Mouse (Mus musculus) cerebellum, adult 9-10 months (tissue): ENCODE results near the gene Cbln3.

ENCODE experiments used
- DNase-seq: peaks from one replicate; pipeline ENCODE4 v3.0.0; 2022

Cbln3 gene

DNA sequence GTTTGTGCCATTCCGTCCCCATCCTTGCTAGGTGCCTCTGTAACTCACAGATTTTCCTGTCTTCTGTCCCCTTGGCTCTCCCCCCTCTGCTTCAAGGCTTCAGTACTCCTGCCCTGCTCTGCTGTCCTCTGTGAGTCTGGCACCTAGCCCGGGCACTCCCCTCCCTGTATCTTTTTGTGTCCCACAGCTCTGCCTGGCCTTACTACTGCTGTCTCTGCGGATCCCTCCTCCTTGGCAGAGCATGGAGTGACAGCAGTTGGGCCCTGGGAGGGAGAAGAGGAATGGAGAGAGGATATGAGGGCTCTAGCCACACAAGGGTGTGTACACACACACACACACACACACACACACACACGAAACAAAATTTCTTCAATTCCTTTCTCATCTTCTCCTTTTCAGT, at the start of gene Cbln3:
Gene Cbln3, minus strand, starts transcription at position 227 of the 400 bp plus-strand sequence.
- DNase-seq: peak; percentile 100

DNA sequence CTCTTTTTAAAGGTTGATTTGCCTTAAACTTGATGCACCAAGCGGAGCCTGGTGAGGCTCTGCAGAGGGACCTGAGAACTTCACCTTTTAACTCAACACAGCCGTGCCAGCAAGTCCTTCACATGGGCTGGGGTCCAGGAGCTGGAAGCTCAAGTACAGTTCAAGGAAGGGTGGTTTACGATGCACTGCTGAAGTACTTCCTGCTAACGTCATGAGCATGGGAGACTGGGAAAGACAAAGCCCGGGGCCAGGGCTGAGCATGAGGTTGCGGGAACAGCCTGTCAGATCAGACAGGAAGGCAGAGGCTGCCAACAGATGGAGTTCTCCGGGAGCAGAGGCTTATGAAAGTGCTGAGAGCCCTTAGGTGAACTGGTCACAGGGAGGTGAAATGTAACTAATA, 49.4 kb upstream of the Cbln3 start:
- DNase-seq: no peak

DNA sequence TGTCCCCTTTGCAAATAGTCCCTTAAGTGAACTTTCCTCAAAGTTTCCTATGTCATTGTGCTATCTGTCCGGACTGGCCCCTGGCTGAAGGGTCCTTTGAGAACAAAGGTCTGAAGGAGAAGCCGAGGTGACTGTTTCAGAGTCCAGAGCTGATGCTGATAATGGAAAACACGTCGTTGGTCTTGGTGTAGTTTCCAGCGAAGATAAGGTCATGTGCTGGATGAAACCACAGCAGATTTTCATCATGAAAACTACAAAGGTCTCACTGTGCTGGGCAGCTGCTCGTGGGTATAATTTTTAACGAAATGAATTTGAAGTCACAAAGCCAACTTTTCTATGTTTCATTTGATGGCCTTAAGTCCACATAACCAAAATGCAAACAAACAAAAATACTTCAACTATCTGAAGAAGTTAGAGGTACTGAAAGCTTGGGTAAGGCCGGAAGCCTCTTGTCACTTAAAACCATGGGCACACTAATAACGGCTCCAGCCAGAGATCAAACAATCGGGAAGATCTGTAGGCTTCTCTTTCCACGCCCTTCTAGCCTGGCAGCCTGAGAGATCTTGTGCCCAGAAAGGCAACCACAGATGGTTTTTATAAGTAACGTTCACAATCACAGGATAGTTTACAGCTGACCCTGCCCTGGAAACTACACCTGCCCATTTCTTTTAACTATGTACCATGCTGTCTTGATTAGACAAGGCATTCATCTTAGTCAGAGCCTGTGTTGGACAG, 45.2 kb upstream of the Cbln3 start:
- DNase-seq: no peak

DNA sequence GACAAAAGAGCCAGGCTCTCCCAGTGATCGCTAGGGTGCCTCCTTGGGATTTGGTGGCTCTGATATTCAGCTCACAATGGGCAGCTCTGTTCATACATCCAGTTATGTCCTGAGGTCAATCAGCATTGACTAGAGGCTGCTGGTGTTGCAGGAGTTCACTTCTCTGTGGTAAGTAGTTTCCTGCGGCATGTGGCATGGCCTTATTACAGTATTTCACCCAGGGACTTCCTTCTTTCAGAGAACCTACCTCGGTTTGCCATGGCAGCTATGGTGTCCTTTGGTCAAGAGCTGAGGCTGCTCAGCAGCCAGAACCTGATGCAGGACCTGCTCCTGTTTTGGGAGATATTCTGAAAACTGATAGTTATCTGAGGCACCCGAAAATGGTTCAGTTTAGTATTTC, 42.7 kb upstream of the Cbln3 start:
- DNase-seq: no peak

DNA sequence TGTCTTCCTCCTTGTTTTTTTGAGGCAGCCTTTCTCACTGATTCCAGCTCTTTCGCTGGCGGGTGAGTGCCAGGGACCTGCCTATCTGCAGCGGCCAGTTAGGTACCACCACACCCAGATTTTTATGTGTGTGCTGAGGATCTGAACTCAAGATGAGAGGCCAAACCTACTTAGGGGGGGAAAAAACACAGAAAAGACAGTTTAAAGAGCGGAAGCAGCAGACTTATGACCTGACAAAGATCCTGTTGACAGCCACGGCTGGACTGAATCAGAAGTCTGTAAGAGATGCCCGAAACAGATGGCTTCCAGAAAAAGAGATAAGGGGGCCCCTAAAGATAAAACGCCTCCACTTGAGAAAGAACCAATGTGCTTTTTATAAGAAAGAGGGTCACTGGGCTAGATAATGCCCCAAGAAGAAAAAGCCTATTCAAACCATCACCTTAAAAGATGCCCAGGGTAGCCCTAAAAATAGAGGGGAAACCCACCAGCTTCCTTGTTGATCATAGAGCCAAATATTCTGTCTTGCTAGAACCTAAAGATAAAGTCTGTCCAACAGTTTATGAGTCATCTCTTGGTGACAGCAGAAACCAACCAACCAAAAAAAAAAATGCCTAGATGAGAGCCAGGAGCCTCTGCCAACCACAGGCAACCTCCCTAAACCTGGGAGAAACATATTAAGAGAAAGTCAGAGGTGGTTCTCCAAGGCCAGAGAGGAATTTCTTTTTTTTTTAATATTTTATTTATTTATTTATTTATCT, 38.5 kb upstream of the Cbln3 start:
- DNase-seq: no peak

DNA sequence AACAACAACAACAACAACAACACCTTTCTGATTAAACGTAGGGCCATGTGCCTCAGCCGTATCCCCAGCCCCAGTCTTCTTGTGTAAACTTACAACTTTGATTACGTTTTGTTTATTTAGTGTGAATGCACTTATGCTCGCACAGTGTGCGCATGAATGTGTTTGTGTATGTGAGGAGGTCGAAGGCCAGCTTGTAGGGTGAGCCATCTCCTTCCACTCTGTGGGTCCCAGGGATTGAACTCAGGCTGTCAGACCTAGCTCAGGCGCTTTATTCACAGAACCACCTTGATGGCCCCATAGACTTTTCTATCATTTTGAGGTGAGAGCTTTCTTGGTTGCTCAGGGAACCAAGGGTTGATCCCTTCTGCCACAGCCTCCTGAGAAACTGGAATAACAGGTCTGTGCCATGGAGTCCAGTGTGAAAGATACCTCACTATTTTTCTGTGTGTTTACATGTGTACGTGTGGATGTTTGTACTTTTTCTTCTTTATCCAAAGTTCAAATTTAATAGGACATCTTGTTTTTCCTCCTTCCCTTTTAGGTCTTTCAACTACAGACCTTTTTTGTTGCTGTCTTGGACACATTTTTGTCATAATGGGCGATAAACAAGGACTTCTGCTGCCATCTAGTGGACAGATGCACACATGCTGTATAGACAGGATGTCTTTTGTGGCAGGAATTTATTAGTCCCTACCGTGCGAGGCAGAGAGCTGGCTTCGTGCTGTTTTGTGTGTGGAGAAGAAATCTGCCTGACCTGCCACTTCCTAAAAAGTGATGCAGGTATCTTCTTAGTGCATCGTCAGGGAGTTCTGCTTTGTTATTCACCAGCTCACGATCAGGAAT, 34.3 kb upstream of the Cbln3 start:
- peak; percentile 92 for DNase-seq

DNA sequence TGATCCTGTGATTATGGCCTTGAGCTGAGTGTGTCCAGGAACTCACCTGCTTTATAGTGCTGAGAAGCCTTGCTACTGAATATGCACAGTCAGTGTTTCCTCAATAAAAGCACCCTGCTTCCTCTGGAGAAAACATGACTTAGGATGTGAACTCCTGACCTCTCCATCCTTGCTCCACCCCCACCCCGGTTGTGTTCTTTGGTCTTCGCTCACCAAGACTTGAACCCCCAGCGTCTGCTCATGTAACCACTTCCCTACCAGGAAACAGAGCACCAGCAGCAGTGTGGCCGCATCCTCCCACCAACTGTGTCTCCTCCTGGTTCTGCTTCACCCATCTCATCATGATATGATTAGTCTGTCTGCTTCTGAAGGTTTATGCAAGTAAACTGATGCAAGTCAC, 29.2 kb upstream of the Cbln3 start:
- no peak for DNase-seq

DNA sequence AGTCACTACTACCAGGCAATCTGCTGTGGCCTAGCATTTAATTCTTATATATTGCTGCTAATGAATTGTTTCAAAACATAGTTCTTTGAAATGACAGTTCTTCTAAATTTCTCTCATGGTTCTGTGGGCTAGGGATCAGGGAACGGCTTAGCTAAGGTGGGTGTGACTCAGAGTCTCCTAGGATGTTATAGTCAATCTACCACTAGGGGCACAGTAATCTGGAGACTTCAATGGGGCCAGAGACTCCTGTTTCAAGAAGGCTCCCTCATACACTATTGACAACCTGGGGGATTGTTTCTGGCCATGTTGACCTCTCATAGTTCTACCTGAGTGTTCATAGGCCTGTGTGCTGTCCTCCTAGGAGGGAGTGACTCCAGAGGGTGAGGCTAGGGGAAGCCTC, 21.3 kb upstream of the Cbln3 start:
- no peak for DNase-seq

DNA sequence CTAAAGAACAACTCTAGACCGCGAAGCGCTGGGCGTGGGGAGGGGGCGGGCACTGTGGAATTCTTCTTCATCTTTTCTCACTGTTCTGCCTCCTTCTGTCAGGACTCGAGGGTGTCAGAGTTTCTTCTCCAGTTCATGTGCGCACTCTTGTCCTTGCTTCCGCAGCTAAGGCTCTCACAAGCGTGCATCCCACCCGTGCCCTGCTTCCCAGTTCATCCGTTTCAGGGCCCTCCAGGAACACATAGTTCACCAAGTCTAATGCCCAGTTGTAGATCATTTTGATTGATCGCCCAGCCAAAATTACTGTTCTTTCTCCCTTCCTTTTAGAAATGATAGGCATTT, 16.2 kb upstream of the Cbln3 start:
- no peak for DNase-seq

DNA sequence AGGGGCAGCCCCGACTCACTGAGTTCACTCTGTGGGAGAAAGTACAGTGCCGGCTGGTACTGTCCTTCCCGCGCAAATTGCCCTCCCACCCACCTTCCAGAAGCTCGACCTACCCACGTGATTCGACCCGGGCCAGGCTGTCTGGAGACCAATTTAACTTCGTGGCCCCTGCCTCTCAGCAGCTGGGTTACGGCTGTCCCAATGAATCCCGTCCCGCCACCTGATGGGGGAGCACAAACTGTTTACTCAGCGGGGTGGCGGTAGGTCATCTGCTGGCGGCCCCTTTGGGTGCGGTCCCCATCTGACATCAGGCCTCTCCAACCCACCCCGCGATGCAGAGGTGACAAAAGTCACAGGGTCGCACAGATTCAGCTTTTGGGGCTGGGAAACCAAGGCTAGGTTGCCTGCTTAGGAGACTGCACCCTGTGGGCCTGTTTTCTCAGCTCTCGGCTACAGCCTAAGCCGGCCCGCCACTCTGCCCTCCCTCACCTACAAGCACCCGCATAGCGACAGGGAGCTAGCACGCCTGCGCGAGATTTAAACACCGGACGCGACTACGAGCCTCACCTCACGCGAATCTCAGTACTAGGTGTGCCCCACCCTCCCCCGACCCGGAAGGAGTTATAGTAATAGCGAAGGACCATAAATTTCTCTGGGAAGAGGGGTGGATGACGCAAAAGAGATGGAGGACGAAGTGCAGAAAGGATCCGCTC, 15.7 kb upstream of the Cbln3 start, which contains the start of gene Sdr39u1:
Gene Sdr39u1, minus strand, starts transcription at position 593 of the 713 bp plus-strand sequence.
- DNase-seq: peak; percentile 94

DNA sequence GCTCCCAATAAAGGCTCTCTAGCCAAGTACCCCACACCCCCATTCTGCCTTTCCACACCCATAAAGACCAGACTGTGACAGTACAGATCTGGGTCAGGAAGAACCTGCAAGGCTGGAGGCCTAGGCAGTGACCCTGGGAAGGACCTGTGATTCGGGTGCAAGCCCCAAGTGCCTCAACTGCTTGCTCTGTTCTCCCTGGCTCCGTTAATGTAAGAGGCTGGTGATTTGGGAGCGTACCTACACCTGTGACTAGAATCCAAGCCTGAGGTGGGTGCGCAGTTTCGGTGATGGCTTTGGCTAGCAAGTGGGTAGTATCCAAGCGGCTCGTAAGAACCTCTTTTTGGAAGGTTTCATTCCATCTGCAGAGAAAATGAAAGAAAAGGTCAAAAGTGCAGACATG, 14.8 kb upstream of the Cbln3 start:
- peak; percentile 47 for DNase-seq

DNA sequence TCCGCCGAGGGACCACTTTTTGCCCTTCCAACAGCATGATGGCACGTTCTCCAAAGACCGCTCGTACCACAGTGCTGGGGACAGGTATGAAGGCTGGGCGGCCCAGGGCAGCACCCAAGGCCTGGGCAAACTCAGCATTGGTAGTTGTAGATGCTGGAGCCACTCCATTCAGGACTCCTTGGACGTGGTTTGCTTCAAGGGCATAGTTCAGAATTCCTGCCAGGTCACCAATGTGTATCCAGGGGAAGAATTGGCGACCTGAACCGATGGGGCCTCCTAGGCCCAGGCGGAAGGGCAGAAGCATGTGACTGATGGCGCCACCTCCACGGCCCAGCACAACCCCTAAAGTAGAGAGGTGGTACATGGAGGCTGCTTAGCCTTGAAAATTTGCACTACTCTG, 13.5 kb upstream of the Cbln3 start:
- DNase-seq: peak; percentile 42

DNA sequence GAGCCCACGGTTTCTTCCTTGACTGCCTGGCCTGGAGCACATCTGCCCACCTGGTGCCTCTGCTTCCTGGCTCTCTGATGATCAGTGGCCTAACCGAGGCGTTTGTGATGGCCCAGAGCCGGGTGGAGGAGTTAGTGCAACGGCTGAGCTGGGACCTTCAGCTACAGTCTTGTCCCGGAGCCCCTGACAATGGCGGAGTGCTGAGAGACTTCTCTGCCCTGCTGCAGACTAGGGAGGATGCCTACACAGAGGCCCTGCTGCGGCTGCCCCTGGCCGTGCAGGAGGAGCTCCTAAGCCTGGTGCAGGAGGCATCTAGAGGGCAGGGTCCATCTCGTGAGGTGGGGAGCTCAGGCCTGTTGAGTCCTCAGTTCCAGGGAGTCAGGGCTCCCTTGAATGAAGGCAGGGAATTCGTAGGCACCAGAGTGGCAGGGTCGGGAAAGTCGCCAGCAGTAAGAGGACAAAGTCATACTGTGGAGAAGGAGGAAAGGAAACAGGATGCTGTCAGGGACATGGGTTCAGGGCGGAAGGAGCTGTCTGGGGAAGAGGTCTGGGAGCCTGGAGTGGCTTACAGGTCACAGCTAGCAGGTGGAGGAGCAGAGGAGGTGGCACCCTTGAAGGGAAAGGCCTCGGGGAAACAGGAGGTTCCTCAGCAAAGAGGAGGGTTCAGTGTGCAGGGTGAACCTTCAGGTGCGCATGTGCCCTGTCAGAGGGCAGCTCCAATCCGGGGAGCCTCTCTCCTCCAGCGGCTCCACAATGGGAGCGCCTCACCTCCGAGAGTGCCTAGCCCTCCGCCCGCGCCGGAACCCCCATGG, 2.6 kb upstream of the Cbln3 start:
- peak; percentile 57 for DNase-seq

DNA sequence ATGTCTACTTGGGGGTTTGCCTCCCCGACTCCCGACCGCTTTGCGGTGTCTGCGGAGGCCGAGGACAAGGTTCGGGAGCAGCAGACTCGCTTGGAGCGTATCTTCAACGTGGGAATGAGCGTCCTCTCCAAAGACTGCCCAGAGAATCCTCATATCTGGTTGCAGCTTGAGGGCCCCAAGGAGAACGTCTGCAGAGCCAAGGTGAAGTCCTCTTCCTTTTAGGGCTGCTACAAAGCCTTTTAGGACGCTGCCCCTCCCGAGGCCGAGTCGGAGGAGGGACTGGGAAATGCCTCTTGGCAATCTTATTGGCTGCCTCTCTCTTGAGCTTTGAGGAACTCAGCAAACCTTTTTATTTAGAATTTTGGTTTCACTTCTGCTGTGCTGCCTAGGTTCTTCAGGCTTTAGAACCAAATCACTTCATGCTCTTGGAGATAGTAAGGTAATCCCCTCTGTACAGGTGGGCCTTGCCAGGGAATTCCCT, 1.6 kb upstream of the Cbln3 start:
- peak; percentile 73 for DNase-seq

DNA sequence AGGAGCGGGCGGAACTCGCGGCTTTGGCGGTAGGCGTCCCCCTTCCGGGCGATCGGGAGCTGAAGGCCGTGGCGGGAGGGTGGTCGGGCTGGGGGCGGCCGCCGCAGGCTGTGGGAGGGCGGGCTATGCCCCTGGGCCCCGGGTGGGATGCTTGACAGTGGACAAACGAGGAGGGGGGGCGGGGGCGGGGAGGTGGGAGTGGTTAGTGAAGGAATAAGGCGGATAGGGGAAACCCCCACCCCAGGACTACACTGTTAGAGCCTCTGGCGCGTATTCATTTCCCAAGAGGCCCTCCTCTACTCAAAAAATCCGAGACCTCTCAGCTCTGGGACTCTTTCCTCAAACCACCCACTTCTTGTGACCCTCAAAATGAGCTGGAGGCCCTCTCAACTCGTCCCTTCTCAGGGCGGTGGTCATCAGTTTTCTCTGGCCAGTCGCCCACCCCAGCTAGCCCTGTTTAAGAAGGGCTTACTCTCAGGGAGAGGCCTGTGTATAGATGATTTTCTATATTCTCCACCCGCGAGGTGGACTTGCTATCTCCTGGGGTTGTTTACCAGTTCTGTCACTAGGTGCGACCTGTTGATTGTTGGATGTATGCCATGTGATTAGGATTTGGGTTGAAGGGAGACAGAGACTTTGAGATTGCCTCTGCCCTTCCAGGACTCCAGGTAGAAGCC, 1.1 kb upstream of the Cbln3 start:
- peak; percentile 87 for DNase-seq

DNA sequence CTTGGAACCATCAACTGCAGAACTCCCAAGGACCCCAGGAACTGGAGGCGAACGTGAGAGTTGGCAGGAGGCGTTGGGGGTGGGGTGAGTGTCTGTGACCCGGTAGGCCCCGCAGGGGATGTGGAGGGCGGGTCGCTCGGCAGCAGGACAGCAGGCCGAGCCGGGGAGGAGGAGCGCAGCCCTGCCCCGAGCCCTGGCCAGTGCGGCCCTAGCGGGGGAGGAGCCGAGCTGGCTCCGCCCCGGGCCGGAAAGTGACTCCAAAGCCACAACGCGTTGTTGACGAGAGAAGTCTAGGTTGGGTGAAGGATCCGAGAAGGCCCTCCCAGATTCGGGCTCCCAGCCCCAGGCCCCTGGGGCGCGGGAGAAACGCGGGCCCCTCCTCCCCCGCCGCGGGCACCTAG, 521 bp upstream of the Cbln3 start, which contains the start of gene Khnyn:
Gene Khnyn, plus strand, starts transcription at position 235 of the 401 bp plus-strand sequence.
- peak; percentile 96 for DNase-seq

DNA sequence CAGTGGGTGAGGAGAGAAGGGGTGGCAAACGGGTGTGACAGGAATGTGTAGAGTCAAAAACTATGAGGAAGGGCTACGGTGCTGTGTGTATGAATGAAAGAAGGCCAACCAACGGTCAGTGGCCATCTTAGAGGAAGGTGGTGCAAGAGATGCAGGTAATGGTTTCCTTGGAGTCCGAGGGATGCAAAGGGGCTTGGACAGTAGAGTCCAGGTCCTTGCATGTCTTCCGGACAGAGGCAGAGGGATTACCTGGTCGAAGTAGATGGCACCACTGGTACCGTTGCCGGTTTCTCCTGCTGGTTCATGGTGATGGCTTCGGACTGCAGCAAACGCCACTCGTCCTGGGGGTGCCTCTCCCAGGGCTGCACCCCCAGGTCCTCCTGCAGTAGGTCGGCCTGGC, 529 bp downstream of the Cbln3 start:
- peak; percentile 78 for DNase-seq

DNA sequence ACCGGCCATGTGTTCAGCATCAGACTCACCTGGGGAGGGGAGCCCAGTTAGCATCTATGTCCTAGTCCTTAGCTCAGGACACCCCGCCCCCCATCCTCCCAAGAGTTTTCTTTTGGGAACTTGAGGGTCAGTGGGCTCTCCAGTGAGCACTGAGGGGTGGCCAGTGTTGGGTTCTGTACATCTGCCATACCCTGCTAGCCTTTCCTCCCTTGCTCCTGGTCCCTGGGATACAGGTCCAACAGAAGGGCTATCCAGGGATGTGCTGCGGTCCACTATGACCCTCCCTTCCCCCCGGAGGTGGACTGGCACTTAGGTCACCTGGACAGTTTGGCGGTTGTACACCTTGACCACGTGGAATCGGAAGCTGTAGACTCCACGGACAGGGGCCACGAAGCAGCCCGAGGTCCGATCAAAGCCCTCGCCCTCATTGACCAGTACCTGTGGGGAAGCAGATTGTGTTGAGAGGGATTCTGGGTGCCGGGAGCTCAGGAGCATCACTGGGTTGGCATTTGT, 987 bp downstream of the Cbln3 start:
- peak; percentile 81 for DNase-seq

DNA sequence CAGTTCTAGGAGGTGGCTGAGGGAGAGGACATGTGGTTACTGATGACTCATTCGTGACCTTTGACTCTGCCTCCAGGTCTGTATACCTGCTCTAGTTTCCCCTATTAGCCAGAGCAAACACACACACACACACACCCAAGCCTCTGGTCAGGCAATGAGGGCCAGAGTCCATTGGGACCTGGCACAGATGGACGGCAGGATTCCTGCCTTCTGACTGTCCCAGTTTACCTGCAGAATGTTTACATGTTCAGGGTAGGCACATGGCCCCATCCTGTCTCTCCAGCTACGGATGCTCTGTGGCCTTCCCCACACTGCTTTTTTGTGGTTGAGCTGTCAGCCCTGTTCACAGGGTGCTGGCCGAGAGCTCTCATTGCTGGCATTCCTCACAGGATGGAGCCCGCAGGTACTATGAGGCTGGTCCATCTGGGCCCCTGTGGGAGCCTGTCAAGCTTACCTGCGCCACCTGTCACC, 2.0 kb downstream of the Cbln3 start:
- peak; percentile 98 for DNase-seq

DNA sequence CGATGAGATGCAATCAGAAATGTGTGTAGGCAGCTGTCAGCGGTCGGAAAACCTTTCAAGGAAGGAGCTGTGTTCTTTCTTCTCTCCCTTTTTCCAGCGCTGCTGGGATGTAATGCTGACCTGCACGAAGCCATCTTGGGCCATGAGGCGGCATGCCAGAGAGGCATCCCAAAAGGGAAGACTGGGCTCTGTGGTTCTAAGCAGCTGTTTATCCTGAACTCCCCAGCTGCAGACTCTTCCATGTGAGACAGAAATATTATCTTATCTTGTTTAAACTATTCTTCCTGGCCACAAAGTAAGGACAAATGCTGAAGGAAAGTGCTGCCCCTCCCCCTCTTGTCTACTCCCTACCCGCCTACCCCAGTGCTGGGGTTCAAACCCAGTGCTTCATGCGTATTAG, 3.2 kb downstream of the Cbln3 start:
- DNase-seq: peak; percentile 60

DNA sequence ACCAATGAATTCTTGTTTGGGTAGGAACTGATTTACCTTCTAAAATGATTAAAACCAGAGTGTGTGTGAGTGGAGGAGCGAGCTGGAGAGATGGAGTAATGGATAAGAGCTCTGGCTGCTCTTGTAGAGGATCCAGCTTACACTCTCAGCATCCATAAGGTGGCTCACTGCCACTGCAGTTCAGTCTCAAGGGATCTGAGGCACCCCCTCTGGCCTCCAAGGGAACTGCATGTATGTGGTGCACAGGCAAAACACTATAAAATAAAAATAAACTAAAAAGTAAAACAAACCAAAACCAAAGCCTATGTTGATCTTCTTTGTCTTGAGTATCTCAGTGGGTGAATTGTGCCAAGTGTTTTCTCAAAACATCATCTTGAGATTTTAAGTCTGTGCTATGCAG, 4.6 kb downstream of the Cbln3 start:
- DNase-seq: peak; percentile 83
